Mouse (Mus musculus) midbrain, embryonic 14.5 days (tissue): ENCODE measurements around the gene Fam117b. TPM values are rescaled to one million over a fixed set of nuclear protein-coding genes. Genes with fewer than 3 reads are reported as not detected.

Experiments used
- ATAC-seq: fragments of 200-750 bp; cut with Nextera tagmentation; 2 replicates; pipeline ENCODE4 v1.8.0; 2017; ENCODE audit warnings: moderate number of reproducible peaks, moderate library complexity; ENCODE audit not compliant: low FRiP score, low TSS enrichment
- DNase-seq: peaks from one replicate; pipeline ENCODE4 v3.0.0-alpha.2; 2015
- H3K27ac ChIP-seq: fragments of 300-500 bp; sonication (generic); replicated peaks from 2 replicates; pipeline ENCODE4 v1.5.1; 2014; ENCODE audit warnings: mild to moderate bottlenecking, low read depth, low read length, moderate library complexity
- H3K27me3 ChIP-seq: fragments of 300-500 bp; sonication (generic); 2 replicates; pipeline ENCODE4 v1.6.1; 2014; ENCODE audit warnings: low read length, control low read depth, mixed read lengths; ENCODE audit not compliant: control insufficient read depth, insufficient read depth
- H3K36me3 ChIP-seq: fragments of 300-500 bp; sonication (generic); 2 replicates; pipeline ENCODE4 v1.6.1; 2014; ENCODE audit warnings: low read length, control low read depth; ENCODE audit not compliant: control insufficient read depth, insufficient read depth
- H3K4me1 ChIP-seq: fragments of 300-500 bp; sonication (generic); 2 replicates; pipeline ENCODE4 v1.6.1; 2014; ENCODE audit warnings: mild to moderate bottlenecking, antibody characterized with exemption, low read length, control low read depth; ENCODE audit not compliant: control insufficient read depth, insufficient read depth
- H3K4me2 ChIP-seq: fragments of 300-500 bp; sonication (generic); 2 replicates; pipeline ENCODE4 v1.6.1; 2014; ENCODE audit warnings: mild to moderate bottlenecking, low read length, moderate library complexity
- H3K4me3 ChIP-seq: fragments of 300-500 bp; sonication (generic); replicated peaks from 2 replicates; pipeline ENCODE4 v1.5.1; 2014; ENCODE audit warnings: low read depth, low read length
- H3K9ac ChIP-seq: fragments of 300-500 bp; sonication (generic); replicated peaks from 2 replicates; pipeline ENCODE4 v1.6.1; 2014; ENCODE audit warnings: mild to moderate bottlenecking, low read length, moderate library complexity
- H3K9me3 ChIP-seq: fragments of 300-500 bp; sonication (generic); 2 replicates; pipeline ENCODE4 v1.6.1; 2016; ENCODE audit warnings: low read length, control low read depth, mixed read lengths; ENCODE audit not compliant: control insufficient read depth
- WGBS: fragments of 180-500 bp; shearing (Covaris S2); extraction: QIAGEN DNeasy Blood & Tissue Kit; methylation state at CpG from one replicate; pipeline ENCODE4 v1.1.7; 2014; 5-methylcytosine and 5-hydroxymethylcytosine counted together
- polyA plus RNA-seq: library from polyadenylated mRNA; unstranded; fragments of >200 nt; fragmentation: Nextera tagmentation; extraction: Ambion mirVana; gene quantifications from 2 replicates; pipeline ENCODE4 v1.2.1, GENCODE M21; 2014

The Fam117b gene
- polyA plus RNA-seq, 1 experiment from 2014 or later, result 65.6 TPM

- Histone ChIP-seq H3K4me2 (no peak overlapping the region), H3K4me1 (no peaks in the 10 kb centered on the region), H3K27me3 (no peaks in the 10 kb centered on the region), H3K9me3 (no peaks in the 10 kb centered on the region), H3K4me3 (no peak overlapping the region), H3K36me3 (no peaks in the 10 kb centered on the region), H3K9ac (no peak overlapping the region), H3K27ac (no peak overlapping the region)
- ATAC-seq, result no peak
- 95% methylated on average over 1 of the region's 1 CpGs for WGBS
- no peak for DNase-seq
Observed at GRCm38 (mm10) chr1:60017031-60017469, 104.2 kb downstream of the Fam117b start.

Other genes with a start within 250 kb of the Fam117b start
- 387 and 419 TPM in 2 replicates for gene Sumo1, start 242.2 kb upstream of the Fam117b start, polyA plus RNA-seq
- 135 and 140 TPM in 2 replicates for gene Nop58, start 228.0 kb upstream of the Fam117b start, polyA plus RNA-seq
- gene Bmpr2, start 149.6 kb upstream of the Fam117b start, polyA plus RNA-seq, result 19.0 TPM in 2 replicates
- gene Ica1l, start 130.2 kb downstream of the Fam117b start, polyA plus RNA-seq, result 42.9 and 45.1 TPM in 2 replicates
- gene Carf, start 185.2 kb downstream of the Fam117b start, polyA plus RNA-seq, result 8.1 and 10.3 TPM in 2 replicates
- 45.0 and 50.6 TPM in 2 replicates for gene Wdr12, start 185.6 kb downstream of the Fam117b start, polyA plus RNA-seq